Mouse (Mus musculus): ENCODE results near the gene Asb13. TPM values are rescaled to one million over a fixed set of nuclear protein-coding genes. Genes with fewer than 3 reads are reported as not detected.

The Asb13 gene
- polyA plus RNA-seq, 1 experiment from 2014 or later, result 15.7 TPM

DNA sequence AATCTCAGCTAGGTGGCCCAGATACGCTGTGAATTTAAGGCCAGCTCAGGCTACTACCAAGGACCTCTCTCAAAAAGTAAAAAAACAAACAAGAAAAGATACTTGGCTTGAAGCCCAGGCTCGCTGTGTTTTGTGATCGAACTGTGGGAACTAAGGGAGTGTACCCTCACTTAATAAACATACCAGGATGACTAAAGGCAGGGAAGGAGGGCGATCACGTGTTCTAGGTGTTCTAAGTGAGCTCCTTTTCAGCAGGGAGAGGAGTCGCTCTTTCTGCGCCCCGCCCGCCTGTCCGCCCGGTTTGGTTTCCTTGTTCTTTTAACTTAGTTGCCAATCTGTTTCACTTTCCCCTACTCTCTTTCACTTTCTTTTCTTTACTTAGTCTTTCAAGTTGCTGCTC is 3.0 kb downstream of the Asb13 start:
- 81% methylated on average over 11 of the region's 11 CpGs for WGBS
- no peaks in the 10 kb centered on the region for H3K36me3 ChIP-seq (replicated peaks)
- no peak overlapping the region for H3K4me3 ChIP-seq
- no peaks in the 10 kb centered on the region for H3K9me3 ChIP-seq
- no peak for DNase-seq (ENCODE audit: extremely low spot score, low spot score)
- no peak overlapping the region for H3K27ac ChIP-seq
- H3K4me1 ChIP-seq, result peaks cover 6% of the 10 kb centered on the region; the same call in 1 of the 2 replicates
- H3K27me3 ChIP-seq (ENCODE audit: poor library complexity, severe bottlenecking), result peaks cover 9% of the 10 kb centered on the region

DNA sequence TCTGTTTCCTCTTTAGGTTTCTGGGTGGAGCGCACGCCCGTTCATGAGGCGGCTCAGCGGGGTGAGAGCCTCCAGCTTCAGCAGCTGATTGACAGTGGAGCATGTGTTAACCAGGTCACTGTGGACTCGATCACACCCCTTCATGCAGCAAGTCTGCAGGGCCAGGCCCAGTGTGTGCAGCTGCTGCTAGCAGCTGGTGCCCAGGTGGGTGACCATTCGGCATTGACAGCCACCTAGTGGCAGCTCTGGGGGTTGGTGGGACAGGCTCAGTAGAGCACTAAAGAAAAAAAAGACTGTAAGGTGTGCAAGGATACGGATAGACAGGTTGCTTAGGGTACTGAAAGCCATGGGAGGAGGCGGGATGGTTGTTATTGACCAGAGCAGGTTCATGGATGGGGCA is 8.2 kb downstream of the Asb13 start:
- Histone ChIP-seq H3K36me3 (replicated peaks) (peaks cover 32% of the 10 kb centered on the region), H3K4me3 (no peak overlapping the region), H3K9me3 (no peaks in the 10 kb centered on the region), H3K27me3 (ENCODE audit: poor library complexity, severe bottlenecking) (no peaks in the 10 kb centered on the region), H3K27ac (no peak overlapping the region), H3K4me1 (no peaks in the 10 kb centered on the region)
- DNase-seq (ENCODE audit: extremely low spot score, low spot score), result peak; percentile 19
- WGBS, result 78% methylated on average over 9 of the region's 9 CpGs

DNA sequence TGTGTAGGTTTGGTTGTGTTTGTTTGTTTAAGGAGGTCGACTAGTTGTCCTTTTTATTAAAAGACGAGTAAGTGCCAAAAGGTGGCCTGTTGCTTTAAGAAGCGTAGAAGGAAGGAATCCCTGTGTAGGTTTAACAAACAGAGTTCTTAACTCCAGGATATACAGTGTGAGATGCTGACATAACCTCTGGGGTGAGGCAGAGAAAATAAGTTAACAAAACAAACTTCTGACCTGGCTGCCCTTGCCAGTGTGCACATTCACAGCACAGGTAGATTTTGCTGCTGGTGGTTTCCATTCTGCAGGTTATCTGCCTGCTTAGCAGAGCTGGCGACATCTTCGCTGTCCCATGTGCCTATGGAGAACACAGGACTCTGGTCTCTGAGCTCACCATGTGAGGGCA is 8.7 kb downstream of the Asb13 start:
- Histone ChIP-seq H3K36me3 (replicated peaks) (peaks cover 32% of the 10 kb centered on the region), H3K4me1 (no peaks in the 10 kb centered on the region), H3K27ac (no peak overlapping the region), H3K27me3 (ENCODE audit: poor library complexity, severe bottlenecking) (no peaks in the 10 kb centered on the region), H3K9me3 (no peaks in the 10 kb centered on the region), H3K4me3 (no peak overlapping the region)
- no peak for DNase-seq (ENCODE audit: extremely low spot score, low spot score)
- 89% methylated on average over 5 of the region's 5 CpGs for WGBS

DNA sequence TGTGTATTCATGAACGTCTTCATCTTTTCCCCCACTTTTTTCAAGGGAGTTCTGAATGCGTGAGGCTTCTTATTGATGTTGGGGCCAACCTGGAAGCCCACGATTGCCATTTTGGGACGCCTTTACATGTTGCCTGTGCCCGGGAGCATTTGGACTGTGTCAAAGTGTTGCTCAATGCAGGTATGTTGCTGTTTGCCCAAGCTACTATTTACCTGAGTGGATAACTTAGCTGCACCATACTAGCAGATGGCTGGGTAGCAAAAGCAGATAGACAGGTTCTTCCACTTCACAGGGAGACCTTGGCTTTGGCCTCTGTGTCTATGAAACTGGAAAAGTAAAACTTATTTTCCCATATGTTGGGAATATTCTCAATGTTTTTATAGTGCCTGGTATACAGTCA is 11.0 kb downstream of the Asb13 start:
- 97% methylated on average over 5 of the region's 5 CpGs for WGBS
- DNase-seq (ENCODE audit: extremely low spot score, low spot score), result no peak
- H3K9me3 ChIP-seq, result no peaks in the 10 kb centered on the region
- no peaks in the 10 kb centered on the region for H3K27me3 ChIP-seq (ENCODE audit: poor library complexity, severe bottlenecking)
- peaks cover 40% of the 10 kb centered on the region for H3K36me3 ChIP-seq (replicated peaks)
- no peak overlapping the region for H3K27ac ChIP-seq
- H3K4me1 ChIP-seq, result no peaks in the 10 kb centered on the region
- no peak overlapping the region for H3K4me3 ChIP-seq

DNA sequence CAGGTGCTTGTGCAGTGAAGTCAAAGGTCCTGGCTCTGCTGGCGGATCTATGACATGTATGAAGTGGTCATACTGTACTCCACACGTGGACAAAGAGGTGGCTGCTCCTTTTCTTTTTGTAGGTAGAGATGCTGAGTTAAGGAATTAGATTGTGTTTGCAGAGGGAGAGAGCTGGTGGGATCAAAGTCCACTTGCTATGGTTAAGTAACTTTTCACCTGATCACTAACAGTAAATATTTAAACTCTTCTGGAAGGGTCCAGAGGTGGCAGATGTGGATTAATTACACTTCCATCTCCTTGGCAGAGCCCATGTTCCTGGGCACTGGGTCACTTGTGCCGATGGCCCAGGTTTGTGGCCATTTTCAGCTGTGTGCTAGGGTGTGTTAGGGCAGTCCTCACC is 12.1 kb downstream of the Asb13 start:
- 96% methylated on average over 3 of the region's 3 CpGs for WGBS
- Histone ChIP-seq H3K4me1 (no peaks in the 10 kb centered on the region), H3K4me3 (no peak overlapping the region), H3K9me3 (no peaks in the 10 kb centered on the region), H3K27me3 (ENCODE audit: poor library complexity, severe bottlenecking) (no peaks in the 10 kb centered on the region), H3K36me3 (replicated peaks) (peaks cover 50% of the 10 kb centered on the region), H3K27ac (no peak overlapping the region)
- DNase-seq (ENCODE audit: extremely low spot score, low spot score), result no peak

DNA sequence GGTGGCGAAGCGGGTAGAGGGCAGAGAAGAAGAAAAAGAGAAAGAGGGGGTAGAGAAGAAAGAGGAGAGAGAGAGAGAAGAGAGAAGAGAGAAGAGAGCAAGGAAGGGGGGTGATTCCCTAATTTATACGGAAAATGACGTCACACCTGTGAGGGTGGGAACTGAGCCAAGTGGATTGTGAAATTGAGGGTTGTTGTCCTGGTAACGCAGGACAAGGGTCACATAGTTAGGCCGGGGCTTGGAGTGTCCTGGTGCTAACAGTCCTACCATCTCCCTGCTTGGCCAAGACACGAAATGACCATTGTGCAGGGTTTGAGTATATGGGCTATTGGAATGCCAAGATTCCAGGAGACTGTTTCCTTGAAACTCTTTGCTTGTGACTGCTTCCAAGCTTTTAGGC is 12.7 kb downstream of the Asb13 start:
- H3K9me3 ChIP-seq, result no peaks in the 10 kb centered on the region
- no peak overlapping the region for H3K27ac ChIP-seq
- H3K4me1 ChIP-seq, result no peaks in the 10 kb centered on the region
- H3K36me3 ChIP-seq (replicated peaks), result peaks cover 50% of the 10 kb centered on the region
- H3K27me3 ChIP-seq (ENCODE audit: poor library complexity, severe bottlenecking), result no peaks in the 10 kb centered on the region
- no peak overlapping the region for H3K4me3 ChIP-seq
- 88% methylated on average over 7 of the region's 7 CpGs for WGBS
- DNase-seq (ENCODE audit: extremely low spot score, low spot score), result no peak

DNA sequence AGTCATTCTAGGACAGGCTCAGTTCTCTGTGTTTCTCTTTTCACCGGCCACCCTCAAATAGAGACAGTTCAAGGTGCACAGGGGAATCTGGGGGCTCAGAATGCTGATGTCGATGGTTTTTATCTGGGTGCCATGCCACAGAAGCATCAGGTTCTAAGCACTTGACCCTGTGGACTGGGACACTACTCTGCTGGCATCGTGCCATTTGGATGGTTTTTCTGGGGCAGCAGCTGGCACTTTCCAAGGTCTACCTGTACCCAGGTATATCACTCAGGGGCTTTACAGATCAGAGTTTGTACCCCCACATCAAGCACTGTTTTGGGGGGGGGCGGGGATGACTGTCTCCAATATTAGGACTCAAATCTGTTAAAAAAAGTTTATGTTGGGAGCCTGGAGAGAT is 16.7 kb downstream of the Asb13 start:
- DNase-seq (ENCODE audit: extremely low spot score, low spot score), result no peak
- Histone ChIP-seq H3K36me3 (replicated peaks) (peaks cover 45% of the 10 kb centered on the region), H3K4me1 (no peaks in the 10 kb centered on the region), H3K4me3 (no peak overlapping the region), H3K27ac (no peak overlapping the region), H3K9me3 (no peaks in the 10 kb centered on the region), H3K27me3 (ENCODE audit: poor library complexity, severe bottlenecking) (no peaks in the 10 kb centered on the region)
- WGBS, result 91% methylated on average over 4 of the region's 4 CpGs

DNA sequence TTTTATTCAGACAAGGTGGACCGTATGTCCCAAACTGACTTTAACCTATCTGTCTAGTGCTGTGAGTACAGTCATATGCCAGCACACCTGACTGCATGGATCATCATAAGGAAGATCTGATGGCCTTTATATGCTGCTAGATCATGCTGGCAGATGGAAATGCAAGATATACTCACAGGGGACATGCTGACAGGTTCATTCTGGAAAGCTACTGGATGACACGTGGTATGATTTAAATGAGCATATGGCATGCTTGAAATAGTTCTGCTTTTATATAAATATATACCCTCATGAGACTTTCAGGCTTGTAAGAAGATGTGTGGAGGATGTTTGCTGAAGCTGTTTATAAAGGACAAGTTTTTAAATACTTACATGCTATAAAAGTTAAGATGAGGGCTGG is 20.6 kb downstream of the Asb13 start:
- no peak overlapping the region for H3K27ac ChIP-seq
- 92% methylated on average over 2 of the region's 2 CpGs for WGBS
- H3K4me1 ChIP-seq, result no peaks in the 10 kb centered on the region
- no peak overlapping the region for H3K4me3 ChIP-seq
- DNase-seq (ENCODE audit: extremely low spot score, low spot score), result no peak
- no peaks in the 10 kb centered on the region for H3K27me3 ChIP-seq (ENCODE audit: poor library complexity, severe bottlenecking)
- peaks cover 4% of the 10 kb centered on the region; the same call in 1 of the 2 replicates for H3K9me3 ChIP-seq
- peaks cover 27% of the 10 kb centered on the region for H3K36me3 ChIP-seq (replicated peaks)

DNA sequence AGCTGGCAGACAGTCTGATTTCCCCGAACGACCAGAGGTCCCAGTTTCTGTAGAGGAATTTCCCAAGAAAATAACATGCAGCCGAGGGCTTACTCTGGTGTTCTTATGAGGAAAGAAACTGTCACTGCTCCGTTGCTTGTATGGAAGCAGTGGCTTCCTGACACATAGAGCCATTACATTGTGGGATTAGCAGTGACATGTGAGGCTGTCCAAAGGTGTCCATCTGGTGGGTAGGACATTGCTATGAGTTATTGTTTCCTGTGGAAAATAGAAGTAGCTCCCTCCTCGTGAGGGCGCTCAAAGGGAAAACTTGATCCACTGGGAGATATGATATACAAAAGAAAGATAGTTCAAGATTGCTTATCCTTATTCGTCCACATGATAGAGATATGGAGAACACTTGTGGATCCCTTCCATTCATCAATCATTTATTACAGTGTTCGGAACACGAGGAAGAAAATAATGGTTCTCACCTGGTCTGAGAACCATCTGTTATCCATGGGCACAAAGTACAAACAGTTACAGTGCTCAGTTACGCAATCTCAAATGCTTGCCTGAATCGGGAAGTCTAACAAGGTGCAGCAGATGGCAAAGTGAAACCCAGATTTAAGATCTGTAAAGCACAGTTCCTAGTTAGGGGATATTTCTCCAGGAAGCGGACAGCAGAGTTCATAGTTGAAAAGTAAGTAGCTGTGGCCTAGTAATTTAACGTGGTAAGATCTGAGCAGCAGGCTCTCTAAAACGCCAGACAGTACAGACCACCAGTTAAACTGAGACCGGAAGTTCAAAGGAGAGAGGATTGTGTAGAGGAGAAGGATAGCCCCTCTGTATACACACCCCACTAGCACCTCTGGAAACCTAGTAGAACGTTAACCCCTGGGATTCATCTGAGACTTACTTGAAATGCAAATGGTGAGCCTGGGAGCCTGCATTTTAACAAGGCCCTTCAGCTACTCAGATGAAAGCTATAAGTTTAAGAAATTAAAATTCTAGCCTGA is 25.6 kb downstream of the Asb13 start:
- Histone ChIP-seq H3K4me3 (no peak overlapping the region), H3K27ac (no peak overlapping the region), H3K4me1 (no peaks in the 10 kb centered on the region), H3K36me3 (replicated peaks) (no peaks in the 10 kb centered on the region), H3K9me3 (peaks cover 4% of the 10 kb centered on the region; the same call in 1 of the 2 replicates), H3K27me3 (ENCODE audit: poor library complexity, severe bottlenecking) (no peaks in the 10 kb centered on the region)
- 88% methylated on average over 16 of the region's 16 CpGs for WGBS
- no peak for DNase-seq (ENCODE audit: extremely low spot score, low spot score)

DNA sequence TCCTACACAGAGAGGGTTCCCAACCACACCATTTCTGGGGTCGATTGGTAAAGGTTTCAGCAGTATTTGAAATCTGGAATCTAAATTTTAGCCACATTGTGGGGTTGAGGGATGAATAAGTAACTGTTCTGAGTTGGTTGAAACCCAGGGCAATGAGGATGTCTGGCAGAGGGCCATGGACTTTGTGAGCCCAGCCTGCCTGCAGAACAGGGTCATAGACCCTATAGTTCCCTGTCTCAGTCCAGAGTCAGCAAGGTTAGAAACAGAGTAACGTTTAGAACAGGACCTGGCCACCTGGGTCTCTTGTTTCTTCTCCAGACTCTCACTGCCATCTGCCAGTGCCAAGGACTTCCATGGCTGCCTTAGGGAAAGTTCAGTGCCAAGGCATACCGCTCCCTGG is 30.4 kb downstream of the Asb13 start:
- H3K27me3 ChIP-seq (ENCODE audit: poor library complexity, severe bottlenecking), result no peaks in the 10 kb centered on the region
- no peaks in the 10 kb centered on the region for H3K9me3 ChIP-seq
- H3K36me3 ChIP-seq (replicated peaks), result no peaks in the 10 kb centered on the region
- 78% methylated on average over 3 of the region's 3 CpGs for WGBS
- H3K27ac ChIP-seq, result no peak overlapping the region
- no peak for DNase-seq (ENCODE audit: extremely low spot score, low spot score)
- H3K4me1 ChIP-seq, result no peaks in the 10 kb centered on the region; the same call in 1 of the 2 replicates
- no peak overlapping the region for H3K4me3 ChIP-seq

DNA sequence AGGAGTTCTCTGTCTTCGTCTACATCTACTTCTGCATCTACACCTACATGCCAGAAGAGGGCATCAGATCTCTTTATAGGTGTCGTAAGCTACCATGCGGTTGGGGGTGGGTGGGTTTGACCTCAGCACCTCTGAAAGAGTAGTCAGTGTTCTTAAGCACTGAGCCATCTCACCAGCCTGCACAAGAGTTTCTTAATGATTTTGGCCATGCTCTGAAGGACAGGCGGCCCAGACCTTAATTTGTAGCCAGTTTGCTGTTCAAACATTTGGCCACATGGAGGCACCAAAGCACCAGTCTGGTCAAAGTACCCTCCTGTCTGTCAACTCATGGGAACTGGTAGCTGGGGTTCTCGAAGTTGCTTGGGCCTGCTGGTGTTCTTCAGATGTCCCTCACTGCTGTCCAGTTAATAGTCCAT is 31.5 kb downstream of the Asb13 start:
- H3K27ac ChIP-seq, result no peak overlapping the region
- peaks cover 3% of the 10 kb centered on the region; the same call in 1 of the 2 replicates for H3K4me1 ChIP-seq
- no peaks in the 10 kb centered on the region for H3K27me3 ChIP-seq (ENCODE audit: poor library complexity, severe bottlenecking)
- H3K36me3 ChIP-seq (replicated peaks), result no peaks in the 10 kb centered on the region
- 15% methylated on average over 5 of the region's 5 CpGs for WGBS
- H3K4me3 ChIP-seq, result peak overlapping the region; percentile 23; the same call in 1 of the 2 replicates
- H3K9me3 ChIP-seq, result no peaks in the 10 kb centered on the region
- peak; percentile 77 for DNase-seq (ENCODE audit: extremely low spot score, low spot score)

DNA sequence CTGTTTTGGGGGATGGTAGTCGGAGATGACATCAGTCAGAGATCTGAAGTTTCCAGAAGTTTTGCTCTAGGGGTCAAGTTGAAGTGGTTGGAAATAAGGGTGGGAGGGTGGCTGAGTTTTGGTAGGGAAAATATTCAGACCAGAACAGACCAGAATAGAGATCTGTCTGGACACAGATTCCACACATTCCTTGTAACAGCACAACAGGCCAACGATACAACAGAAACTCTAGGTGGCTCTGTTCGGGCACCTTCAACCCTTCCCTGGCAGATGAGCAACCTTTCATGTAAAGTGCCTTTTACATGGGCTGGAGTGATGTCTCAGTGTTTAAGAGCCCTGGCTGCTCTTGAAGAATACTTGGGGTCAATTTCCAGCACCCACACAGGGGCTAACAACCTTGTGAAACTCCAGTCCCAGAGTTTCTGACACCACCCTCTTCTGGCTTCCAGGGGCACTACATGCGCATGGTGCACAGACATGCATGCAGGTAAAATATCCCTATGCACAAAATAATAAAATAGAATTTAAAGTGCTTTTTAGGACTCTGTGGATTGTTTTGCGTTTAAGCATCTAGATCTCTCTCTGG is 33.5 kb downstream of the Asb13 start:
- no peak overlapping the region for H3K4me3 ChIP-seq
- H3K36me3 ChIP-seq (replicated peaks), result no peaks in the 10 kb centered on the region
- H3K27me3 ChIP-seq (ENCODE audit: poor library complexity, severe bottlenecking), result no peaks in the 10 kb centered on the region
- H3K9me3 ChIP-seq, result no peaks in the 10 kb centered on the region
- WGBS, result 90% methylated on average over 5 of the region's 5 CpGs
- no peak overlapping the region for H3K27ac ChIP-seq
- H3K4me1 ChIP-seq, result peaks cover 3% of the 10 kb centered on the region; the same call in 1 of the 2 replicates
- DNase-seq (ENCODE audit: extremely low spot score, low spot score), result no peak

DNA sequence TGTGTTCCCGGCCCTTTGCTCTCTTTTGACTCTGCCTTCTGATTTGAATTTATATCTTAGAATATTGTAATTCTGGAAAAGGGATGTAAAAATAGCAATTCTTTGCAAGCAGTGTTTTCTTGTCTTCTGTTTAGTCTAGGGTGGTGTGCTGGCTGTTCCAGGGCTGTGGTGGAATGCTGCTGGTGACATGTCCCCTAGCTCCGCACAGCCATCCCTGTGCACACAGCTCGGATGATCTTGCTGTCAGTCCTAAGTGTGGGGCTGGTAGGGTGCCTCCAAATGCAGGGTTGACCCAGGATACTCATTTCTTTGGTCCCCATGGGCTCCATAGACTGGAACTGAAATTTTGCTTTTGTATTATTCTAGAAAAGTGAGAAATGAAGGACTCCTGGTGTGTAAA is 34.2 kb downstream of the Asb13 start:
- H3K36me3 ChIP-seq (replicated peaks), result no peaks in the 10 kb centered on the region
- no peak overlapping the region for H3K27ac ChIP-seq
- H3K4me3 ChIP-seq, result no peak overlapping the region
- H3K4me1 ChIP-seq, result peaks cover 3% of the 10 kb centered on the region; the same call in 1 of the 2 replicates
- 96% methylated on average over 3 of the region's 3 CpGs for WGBS
- no peaks in the 10 kb centered on the region for H3K27me3 ChIP-seq (ENCODE audit: poor library complexity, severe bottlenecking)
- no peak for DNase-seq (ENCODE audit: extremely low spot score, low spot score)
- H3K9me3 ChIP-seq, result no peaks in the 10 kb centered on the region
